Mouse (Mus musculus) myocyte (in vitro differentiated cells): Measurements from ENCODE around the gene Rpl35a.

Experiments
- CEBPB ChIP-seq: IDR thresholded peaks from 2 replicates; pipeline ENCODE4 v1.6.1; 2011; ENCODE audit warnings: mild to moderate bottlenecking, moderate library complexity; ENCODE audit not compliant: poor library complexity, insufficient read depth, severe bottlenecking
- MAX ChIP-seq: IDR thresholded peaks from one replicate; pipeline ENCODE4 v1.6.1; 2011; ENCODE audit warnings: low read depth, mild to moderate bottlenecking, control low read depth
- POLR2A ChIP-seq: IDR thresholded peaks from one replicate; pipeline ENCODE4 v1.6.1; 2011; ENCODE audit warnings: low read depth, mild to moderate bottlenecking, control low read depth, moderate library complexity; ENCODE audit not compliant: insufficient read length
- POLR2AphosphoS2 ChIP-seq: IDR thresholded peaks from one replicate; pipeline ENCODE4 v1.6.1; 2011; ENCODE audit warnings: low read depth, control low read depth; ENCODE audit not compliant: insufficient read length
- SRF ChIP-seq: IDR thresholded peaks from one replicate; pipeline ENCODE4 v1.6.1; 2011; ENCODE audit warnings: low read depth; ENCODE audit not compliant: control insufficient read depth, insufficient read length
- TCF12 ChIP-seq: IDR thresholded peaks from one replicate; pipeline ENCODE4 v1.6.1; 2011; ENCODE audit warnings: mild to moderate bottlenecking, control low read depth; ENCODE audit not compliant: poor library complexity, insufficient read depth, severe bottlenecking
- USF1 ChIP-seq: IDR thresholded peaks from one replicate; pipeline ENCODE4 v1.6.1; 2011; ENCODE audit warnings: low read depth, mild to moderate bottlenecking, control low read depth, moderate library complexity

DNA sequence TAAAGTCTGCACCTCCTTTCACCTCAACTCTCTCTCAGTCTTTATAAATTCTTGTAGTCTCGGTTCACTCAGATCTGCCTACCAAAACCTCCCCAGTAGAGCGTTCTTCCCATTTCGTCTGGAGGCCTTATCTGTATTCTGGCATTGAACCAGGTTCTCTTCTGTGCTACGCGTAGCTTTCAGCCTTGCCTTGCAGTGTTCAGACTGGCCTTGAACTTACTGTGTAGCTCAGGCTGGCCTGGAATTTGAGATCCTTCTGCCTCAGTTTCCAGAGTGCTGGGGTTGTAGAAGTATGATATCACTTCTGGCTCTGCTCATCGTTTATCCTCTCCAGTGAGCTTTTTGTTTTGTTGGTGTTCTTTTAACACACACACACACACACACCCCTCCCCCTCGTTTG, 7.0 kb downstream of the Rpl35a start:
- TF ChIP-seq MAX (no peak), POLR2A (no peak), POLR2AphosphoS2 (no peak), SRF (no peak), USF1 (no peak), TCF12 (no peak), CEBPB (no peak)
